Mouse (Mus musculus): Measurements from ENCODE around the gene Lce3e. TPM values are rescaled to one million over a fixed set of nuclear protein-coding genes. Genes with fewer than 3 reads are reported as not detected.

Gene Lce3e
- total RNA-seq (2022): not detected

GRCm38 (mm10) chr3:92966761-92967160 is at the start of gene Lce3e:
TSS of gene Lce3e (plus strand) at chr3:92967061.
- no peak for DNase-seq (ENCODE audit: low spot score)

- no peak for DNase-seq (ENCODE audit: low spot score)
Measured at GRCm38 (mm10) chr3:92920364-92920763, 46.5 kb upstream of the Lce3e start.

DNA sequence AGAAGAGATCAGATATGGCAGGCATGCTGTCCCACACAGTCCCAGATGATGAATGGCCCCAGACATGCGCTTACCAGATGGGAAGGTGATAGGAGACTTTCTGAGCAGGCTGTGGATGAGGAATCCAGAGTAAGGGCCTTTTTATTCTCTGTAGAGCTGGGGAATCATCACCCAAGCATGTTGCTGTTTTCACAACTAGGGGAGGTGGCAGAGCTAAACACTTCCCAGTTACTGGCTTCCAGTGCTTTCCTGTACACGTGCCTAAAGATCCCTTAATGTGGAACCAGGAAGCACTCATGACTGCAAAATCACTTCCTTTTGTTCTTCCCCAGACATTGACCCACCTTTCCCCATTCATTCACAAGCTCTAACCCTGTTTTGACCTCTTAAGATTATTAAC is 40.7 kb upstream of the Lce3e start, which contains the start of gene Lce3a:
Gene Lce3a (minus strand): TSS at position 101 of the 400 bp plus-strand sequence.
- no peak for DNase-seq (ENCODE audit: low spot score)

GRCm38 (mm10) chr3:92932679-92933078 is 34.2 kb upstream of the Lce3e start, which contains the start of gene Lce3b:
TSS of gene Lce3b (plus strand) at chr3:92932979.
- no peak for DNase-seq (ENCODE audit: low spot score)

DNA sequence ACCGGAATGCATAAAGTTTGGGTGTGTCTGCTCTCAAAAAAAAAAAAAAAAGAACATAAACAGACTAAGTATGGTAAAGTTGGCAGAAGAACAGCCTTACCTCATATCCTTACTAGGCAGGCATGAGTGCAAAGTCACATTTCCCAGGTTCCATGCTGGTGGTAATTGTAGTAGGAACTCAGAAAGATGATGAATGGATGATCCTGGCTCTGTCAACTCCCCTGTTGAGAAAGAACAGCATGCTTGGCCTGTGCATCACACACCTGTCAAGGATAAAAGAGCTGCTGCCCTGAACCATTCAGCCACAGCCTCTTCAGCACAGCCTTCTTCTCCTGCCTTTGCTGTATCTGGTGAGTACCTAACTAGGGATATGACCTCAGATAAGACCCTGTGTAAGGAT is 22.7 kb upstream of the Lce3e start, which contains the start of gene Lce3c:
Gene Lce3c (plus strand): TSS at position 301 of the 400 bp plus-strand sequence.
- DNase-seq (ENCODE audit: low spot score): no peak

- no peak for DNase-seq (ENCODE audit: low spot score)
Measured at GRCm38 (mm10) chr3:92957090-92957489, 9.8 kb upstream of the Lce3e start, which contains the start of gene Lce3d. TSS of gene Lce3d (plus strand) at chr3:92957390.

GRCm38 (mm10) chr3:92978484-92978883 is 11.6 kb downstream of the Lce3e start:
- no peak for DNase-seq (ENCODE audit: low spot score)

DNA sequence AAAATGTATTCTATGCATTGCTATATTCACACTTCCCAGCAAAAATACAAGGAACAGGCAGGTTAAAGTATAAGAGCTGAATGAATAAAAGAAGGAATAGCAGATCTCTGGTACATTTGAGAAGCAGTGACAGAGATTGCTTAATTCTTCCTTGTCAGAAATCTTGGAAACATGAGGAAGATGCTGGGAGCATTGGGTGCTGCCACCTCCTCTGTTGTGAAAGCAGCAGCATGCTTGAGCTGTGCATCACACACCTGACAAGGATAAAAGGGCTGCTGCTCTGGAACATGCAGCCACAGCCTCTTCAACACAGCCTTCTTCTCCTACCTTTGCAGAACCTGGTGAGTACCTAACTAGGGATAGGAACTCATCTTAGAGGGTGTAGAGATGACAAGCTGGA is 25.1 kb downstream of the Lce3e start, which contains the start of gene Lce3f:
Gene Lce3f (plus strand): TSS at position 301 of the 400 bp plus-strand sequence.
- no peak for DNase-seq (ENCODE audit: low spot score)

DNA sequence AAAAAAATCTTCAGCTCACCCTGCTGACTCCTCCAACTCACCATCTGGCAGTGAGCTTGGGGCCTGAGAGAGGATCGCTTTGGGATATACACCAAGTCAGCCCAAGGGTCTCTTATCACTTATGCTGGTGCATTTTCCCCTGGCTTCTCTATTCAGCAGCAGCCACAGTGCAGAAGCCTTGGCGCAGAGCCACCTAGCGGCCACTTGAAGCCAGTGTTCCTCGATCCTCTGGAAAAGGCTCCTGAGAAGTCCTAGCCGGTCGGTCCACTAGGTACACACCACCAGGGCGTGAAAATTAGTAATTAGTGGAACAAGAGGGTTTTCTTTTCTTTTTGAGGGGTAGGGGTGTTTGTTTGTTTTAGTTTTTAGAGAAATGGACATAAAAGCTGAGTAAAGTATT is 31.8 kb downstream of the Lce3e start:
- peak; percentile 14 for DNase-seq (ENCODE audit: low spot score)

GRCm38 (mm10) chr3:93000621-93001020 is 33.8 kb downstream of the Lce3e start:
- DNase-seq (ENCODE audit: low spot score): no peak

DNA sequence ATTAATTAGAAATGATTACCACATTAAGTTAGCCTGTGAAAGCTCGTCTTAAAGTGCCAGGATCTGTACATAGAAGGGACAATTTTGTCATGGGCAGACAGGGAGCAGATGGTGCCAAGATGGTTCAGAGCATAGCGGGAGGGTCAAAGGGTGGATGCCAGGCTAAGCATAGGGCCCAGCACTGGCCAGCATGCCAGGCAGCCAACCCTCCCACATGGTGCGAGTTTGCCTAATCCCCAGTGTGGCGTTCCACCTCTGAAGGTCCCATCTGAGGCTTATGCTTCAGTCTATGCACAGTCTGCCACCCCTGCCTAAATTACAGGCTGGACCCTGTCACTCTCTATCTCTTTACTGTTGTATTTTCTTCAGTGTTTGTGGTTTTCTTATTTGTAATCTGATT is 36.0 kb downstream of the Lce3e start:
- no peak for DNase-seq (ENCODE audit: low spot score)

GRCm38 (mm10) chr3:93014378-93014801 is 47.5 kb downstream of the Lce3e start:
- DNase-seq (ENCODE audit: low spot score): no peak

DNA sequence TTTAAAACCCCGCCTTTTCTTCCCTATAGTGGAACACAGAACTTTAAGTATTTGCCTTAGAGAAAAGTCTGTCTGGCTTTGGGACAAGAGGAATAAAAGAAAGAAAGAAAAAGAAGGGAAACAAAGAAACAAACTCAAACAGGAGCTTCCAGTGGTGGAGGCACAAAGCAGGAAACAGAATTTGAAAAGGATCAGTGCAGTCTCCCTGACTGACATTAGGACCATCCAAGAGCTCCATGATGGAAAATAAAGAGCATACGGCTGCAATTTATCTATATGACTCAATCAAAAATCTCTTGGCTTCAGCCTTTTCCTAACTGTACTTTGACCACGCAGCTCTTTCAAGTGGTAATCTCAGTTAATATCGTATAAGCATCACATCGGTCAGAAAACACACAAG is 48.0 kb downstream of the Lce3e start:
- no peak for DNase-seq (ENCODE audit: low spot score)

DNA sequence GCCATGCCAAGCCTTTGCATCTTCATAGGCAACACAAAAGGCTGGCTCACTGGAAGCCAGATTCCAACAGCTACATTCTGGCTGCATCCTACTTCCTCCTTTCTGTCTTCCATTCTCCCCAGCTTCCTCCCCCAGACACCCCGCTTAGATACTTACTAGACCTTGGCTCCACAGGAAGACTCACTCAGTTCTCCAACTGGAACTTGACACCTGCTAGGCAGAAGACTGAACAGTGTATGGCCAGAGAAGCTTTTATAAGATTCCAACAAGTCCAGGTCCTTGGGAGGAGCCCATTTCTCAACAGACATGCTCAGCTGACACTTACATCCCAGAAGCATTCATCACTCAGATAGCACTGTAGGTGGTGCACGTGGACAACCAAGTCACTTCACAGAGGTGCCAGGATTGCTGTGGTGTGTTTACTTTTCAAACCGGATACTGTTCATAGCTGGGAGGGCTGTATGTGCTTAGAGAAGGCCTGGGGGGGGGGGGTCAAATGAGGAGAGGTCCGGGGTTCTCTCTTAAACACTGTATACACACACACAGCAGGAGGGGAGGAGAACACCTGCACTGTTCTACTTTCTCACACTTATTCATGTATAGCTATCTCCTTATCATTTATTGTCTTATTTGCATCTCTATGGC is 48.7 kb downstream of the Lce3e start, which contains the start of gene Crct1:
Gene Crct1 (minus strand): TSS at position 228 of the 645 bp plus-strand sequence.
- DNase-seq (ENCODE audit: low spot score): no peak

Other genes starting within 250 kb of the Lce3e start
- gene Lce1f, start 246.7 kb upstream of the Lce3e start, total RNA-seq (2022): not detected
- not detected for gene Gm38119, start 228.0 kb upstream of the Lce3e start, total RNA-seq (2022)
- gene Lce1g, start 214.7 kb upstream of the Lce3e start, total RNA-seq (2022): not detected
- gene Lce1h, start 202.0 kb upstream of the Lce3e start, total RNA-seq (2022): not detected
- not detected for gene Lce1i, start 188.2 kb upstream of the Lce3e start, total RNA-seq (2022)
- not detected for gene Lce1j, start 176.5 kb upstream of the Lce3e start, total RNA-seq (2022)
- not detected for gene Lce1k, start 159.2 kb upstream of the Lce3e start, total RNA-seq (2022)
- not detected for gene Kprp, start 139.8 kb upstream of the Lce3e start, total RNA-seq (2022)
- not detected for gene Lce1l, start 115.8 kb upstream of the Lce3e start, total RNA-seq (2022)
- not detected for gene 2310050C09Rik, start 96.8 kb upstream of the Lce3e start, total RNA-seq (2022)
- not detected for gene Lce3a, start 40.8 kb upstream of the Lce3e start, total RNA-seq (2022)
- not detected for gene Lce3b, start 34.1 kb upstream of the Lce3e start, total RNA-seq (2022)
- gene Lce3c, start 22.6 kb upstream of the Lce3e start, total RNA-seq (2022): not detected
- gene Lce3d, start 9.7 kb upstream of the Lce3e start, total RNA-seq (2022): not detected
- not detected for gene Lce3f, start 25.2 kb downstream of the Lce3e start, total RNA-seq (2022)
- gene Crct1, start 48.6 kb downstream of the Lce3e start, total RNA-seq (2022): not detected
- gene Lce1m, start 52.0 kb downstream of the Lce3e start, total RNA-seq (2022): not detected
- not detected for gene Gm4858, start 101.8 kb downstream of the Lce3e start, total RNA-seq (2022)
- gene Crnn, start 177.7 kb downstream of the Lce3e start, total RNA-seq (2022): not detected
- not detected for gene Flg2, start 230.2 kb downstream of the Lce3e start, total RNA-seq (2022)

Data from heart, adult 8-10 months (tissue).